Mouse (Mus musculus): ENCODE data around the gene Znhit1.
A peak's percentile ranks its signal among the peaks of the same experiment; 100 is the strongest.

Gene Znhit1

DNA sequence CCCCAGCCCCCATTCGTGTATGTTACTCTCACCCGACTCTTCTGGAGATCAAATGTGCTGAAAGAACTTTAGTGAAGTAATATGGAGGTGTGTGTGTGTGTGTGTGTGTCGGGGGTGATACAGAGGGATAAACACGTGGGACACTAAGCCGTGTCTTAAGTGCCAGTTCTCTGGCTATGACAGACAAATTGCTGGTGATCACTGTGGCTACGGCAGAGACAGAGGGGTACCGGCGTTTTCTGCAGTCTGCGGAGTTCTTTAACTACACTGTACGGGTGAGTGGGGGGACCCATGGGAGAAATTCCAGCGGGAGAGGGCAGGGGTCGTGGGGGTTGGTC lies at the start of gene Znhit1:
Znhit1 (minus strand) TSS at position 88 of the 338 bp plus-strand sequence.
- no peak for DNase-seq (ENCODE audit: low spot score in 2 of 2)

DNA sequence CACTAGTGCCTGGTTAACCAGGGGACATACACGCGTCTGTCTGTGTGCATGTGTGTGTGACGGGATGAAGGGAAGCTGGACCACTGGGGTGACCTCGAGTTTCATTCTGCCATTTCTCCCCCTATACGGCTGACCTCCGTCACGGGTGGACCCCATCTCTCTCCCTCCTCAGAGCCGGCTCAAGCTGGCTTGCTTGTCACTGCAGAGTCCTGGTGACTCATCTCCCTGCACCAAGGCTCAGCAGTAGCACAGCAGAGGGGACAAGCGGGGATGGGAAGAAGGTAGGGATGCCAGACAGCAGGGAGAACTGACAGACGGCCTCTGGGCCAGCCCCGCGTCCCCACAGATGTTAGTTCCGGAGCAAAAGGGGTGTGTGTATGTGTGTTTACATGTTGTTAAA lies 48.4 kb upstream of the Znhit1 start:
- peak; percentile 39 to 51 for DNase-seq (ENCODE audit: low spot score in 2 of 2)

DNA sequence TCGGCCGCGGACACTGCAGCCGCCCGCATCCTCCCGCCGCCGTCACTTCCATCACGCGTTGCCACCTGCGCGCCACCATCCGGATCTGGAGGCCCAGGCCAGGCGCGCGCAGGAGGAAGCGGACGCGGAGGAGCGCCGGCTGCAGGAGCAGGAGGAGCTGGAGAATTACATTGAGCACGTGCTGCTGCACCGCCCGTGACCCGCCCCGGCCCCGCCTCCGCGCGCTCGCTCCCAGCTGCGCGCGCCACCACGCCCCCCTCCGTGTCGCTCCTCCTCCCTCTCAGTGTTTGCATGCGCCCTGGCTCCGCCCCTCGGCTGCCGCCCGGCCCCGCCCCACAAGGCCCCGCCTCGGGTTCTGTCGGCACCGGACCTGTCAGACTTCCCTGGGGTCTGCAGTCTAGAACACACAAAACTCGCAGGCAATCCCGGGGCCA lies 44.8 kb upstream of the Znhit1 start:
- DNase-seq (ENCODE audit: low spot score in 2 of 2): peak; percentile 77 to 81

DNA sequence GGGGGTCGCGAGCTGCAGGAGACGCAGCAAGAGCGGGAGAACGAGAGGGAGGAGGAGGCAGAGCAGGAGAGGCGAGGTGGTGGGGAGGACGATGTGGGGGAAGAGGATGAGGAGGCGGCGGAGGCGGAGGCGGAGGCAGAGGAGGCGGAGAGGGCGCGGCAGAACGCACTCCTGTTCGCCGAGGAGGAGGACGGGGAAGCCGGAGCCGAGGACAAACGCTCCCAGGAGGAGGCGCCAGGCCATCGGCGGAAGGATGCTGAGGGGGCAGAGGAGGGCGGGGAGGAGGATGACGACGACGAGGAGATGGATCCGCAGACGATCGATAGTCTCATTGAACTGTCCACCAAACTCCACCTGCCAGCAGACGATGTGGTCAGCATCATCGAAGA lies 44.2 kb upstream of the Znhit1 start:
- DNase-seq (ENCODE audit: low spot score in 2 of 2): peak; percentile 46 to 69

DNA sequence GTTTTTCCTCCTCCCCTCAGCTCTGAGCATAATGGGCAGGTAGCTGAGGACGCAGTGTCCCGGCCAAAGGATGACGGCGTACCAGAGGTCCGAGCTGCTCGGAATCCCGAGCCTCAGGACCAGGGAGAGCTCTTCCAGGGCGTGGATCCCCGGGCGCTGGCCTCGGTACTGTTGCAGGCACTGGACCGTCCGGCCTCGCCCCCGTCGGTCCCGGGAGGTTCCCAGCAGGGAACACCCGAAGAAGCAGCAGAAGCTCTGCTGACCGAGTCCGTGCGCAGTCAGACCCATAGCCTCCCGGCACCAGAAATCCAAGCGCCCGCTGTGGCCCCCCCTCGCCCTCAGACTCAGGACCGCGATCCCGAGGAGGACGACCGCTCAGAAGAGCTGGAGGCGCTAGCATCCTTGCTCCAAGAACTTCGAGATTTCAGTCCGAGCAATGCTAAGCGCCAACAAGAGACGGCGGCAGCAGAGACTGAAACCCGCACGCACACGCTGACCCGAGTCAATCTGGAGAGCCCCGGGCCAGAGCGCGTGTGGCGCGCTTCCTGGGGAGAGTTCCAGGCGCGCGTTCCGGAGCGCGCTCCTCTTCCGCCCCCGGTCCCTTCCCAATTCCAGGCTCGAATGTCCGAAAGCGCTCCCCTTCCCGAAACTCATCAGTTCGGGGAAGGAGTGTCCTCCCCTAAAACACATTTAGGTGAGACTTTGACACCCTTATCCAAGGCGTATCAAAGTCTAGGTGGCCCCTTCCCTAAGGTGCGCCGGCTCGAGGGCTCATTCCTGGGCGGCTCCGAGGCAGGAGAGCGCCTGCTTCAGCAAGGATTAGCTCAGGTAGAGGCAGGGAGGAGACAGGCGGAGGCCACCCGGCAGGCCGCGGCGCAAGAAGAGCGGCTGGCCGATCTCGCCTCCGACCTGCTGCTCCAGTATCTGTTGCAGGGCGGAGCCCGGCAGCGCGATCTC lies 43.5 kb upstream of the Znhit1 start:
- DNase-seq (ENCODE audit: low spot score in 2 of 2): peak in 1 of 2 experiments; percentile 30

DNA sequence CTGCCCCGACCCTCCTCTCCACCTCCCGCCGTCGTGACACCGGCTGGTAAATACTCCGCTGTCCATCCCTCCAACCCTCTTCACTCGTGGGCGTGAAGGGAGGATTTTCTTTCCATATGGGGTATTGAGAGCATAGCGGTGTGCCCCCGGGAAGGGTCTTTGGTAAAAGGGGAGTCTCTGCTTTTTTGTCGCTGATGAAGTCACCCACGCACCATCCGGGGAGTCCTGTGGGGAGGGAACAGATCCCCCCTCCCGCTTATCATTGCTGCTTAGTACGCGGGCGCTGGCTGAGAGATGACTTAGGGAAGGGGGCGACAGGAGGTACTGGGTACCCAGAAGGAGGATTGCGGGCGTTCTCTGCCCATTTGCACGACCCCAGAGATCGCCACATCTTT lies 42.6 kb upstream of the Znhit1 start:
- peak; percentile 49 to 60 for DNase-seq (ENCODE audit: low spot score in 2 of 2)

DNA sequence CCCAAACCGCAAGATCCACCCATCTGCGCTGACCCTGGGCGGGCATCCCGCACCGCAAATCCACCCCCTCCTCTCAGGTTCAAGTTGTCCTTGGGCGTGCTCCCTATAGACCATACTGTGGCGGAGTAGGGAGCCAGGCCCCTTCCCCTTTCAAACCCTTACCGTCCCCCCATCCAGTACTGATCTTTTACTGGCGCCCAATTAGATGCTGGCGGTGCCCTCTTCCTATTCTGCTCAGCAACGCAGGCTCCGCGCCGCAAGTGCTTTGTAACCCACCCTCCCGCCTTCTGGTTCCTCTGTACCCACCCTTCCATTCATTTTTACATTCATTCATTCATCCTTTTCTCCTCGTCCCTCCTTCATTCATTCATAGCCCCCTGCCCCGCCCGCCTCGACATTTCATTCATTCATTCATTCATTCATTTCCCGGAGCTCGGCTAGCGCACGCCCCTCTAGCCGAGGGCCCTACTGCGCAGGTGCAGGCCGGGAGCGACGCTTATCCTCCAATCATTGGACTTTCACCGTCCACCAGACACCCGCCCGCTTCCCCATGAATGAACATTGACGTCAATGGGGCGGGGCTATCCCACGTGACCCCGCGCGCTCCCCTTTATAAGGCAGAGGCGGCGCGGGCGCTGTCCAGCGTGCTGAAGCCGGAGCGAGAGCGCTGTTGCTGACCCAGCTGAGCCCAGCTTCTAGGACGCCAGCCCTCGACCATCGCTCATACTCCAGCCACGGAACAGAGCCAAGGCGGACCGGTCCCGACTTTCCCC lies 42.0 kb upstream of the Znhit1 start:
- peak; percentile 96 for DNase-seq (ENCODE audit: low spot score in 2 of 2)

DNA sequence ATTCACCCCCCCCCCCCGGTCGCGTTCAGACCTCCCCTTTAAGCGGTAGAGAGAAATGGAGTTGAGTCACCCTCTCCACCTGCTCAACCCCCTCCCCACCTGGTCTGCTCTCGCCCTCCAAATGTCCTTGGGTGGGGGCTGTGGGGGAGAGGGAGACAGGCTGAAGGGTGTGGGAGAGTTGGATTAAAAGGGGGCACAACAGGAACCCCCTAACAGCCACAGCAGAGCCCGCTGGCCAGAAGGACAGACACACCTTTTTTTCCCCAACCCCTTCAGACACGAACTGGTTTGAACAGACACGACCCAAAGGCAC lies 41.4 kb upstream of the Znhit1 start:
- no peak for DNase-seq (ENCODE audit: low spot score in 2 of 2)

DNA sequence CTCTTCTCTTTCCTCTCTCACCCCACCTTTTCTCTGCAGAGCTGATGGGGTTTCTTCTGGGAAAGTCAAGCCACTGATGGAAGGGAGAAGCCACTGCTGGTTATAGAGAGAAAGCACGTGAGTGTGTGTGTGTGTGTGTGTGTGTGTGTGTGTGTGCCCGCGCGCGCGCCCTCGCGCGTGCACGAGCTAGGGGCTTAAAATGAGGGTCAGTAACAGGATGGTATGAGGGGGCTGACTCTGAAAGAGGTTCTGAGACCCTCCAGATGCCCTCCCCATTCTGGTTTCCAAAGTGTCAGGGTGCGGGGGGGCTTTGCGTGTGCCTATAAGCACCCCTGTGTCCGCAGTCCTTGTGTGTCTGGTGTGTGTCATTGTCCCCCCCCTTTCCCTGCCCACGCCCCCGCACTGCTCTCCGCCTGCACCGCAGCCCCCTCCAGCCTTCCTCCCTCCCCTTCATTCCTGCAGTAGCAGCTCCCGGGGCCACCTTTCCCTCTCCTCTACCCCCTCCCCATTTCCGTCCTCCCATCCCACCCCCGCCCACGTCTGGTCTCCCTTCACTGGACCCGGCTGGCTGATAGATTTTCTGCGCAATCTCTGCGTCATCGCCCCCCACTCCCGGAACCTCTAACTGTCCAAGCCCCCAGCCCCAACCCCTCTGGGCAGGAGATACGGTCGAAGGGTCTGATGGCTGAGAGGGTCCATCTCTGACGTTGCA lies 40.9 kb upstream of the Znhit1 start:
- DNase-seq (ENCODE audit: low spot score in 2 of 2): no peak

DNA sequence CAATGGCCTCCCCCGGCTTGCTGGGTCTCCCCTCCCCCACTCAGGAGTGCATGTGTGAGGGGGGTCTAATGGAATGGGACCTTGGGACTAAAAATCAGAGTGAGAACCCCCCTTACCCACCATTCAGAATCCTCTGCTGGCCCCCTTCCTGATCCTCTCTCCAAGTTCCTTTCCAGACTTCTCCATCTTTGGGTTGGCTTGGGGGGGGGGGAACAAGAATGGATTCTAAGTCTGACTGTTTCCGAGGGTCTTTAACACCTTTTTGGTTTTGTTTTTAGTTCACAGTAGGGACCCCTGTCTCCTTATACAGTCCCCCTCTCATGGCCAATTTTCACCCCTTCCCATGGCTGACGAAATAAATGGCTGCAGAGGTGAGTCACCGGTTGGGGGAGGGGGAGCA lies 38.3 kb upstream of the Znhit1 start, which contains the start of gene Vgf:
Vgf (plus strand) TSS at position 301 of the 400 bp plus-strand sequence.
- no peak for DNase-seq (ENCODE audit: low spot score in 2 of 2)

DNA sequence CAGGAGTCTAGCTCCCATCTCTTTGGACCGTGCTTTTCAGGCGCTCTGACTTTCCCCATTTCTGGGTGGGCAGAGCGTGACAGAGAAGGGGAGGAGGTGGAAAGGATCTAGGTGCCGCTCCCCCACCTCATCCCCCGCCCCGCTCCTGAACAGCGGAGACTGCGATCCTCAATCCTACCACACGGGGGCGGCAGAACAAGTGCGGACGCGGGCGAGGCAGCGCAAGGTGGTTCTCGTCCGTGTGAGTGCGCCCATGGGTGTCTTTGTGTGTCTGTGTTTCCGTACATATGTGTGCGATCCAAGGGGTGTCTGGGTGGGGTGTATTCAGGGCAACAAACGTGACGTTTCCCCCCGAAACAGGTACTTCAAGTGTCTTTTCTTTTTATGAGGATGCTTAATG lies 37.3 kb upstream of the Znhit1 start:
- DNase-seq (ENCODE audit: low spot score in 2 of 2): peak; percentile 83 to 86

DNA sequence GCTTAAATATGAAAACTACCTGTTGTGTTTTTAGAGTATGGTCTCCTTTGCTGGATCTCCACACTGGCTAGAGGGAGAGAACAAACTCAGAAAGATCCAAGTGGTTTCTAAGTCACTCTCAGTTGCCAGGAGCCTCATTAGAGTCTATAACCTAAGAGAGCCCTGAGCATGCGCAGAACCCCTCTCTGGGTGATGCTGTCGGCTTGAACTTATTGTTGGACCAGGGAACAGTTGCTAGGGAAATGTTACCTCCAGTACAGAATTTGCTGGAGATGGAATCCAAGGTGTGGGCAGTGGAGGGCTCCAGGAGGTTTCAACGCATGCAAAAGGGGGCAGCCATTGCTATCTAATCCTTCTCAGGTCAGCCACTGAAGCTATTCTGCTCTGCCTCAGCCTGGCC lies 36.5 kb upstream of the Znhit1 start:
- no peak for DNase-seq (ENCODE audit: low spot score in 2 of 2)

DNA sequence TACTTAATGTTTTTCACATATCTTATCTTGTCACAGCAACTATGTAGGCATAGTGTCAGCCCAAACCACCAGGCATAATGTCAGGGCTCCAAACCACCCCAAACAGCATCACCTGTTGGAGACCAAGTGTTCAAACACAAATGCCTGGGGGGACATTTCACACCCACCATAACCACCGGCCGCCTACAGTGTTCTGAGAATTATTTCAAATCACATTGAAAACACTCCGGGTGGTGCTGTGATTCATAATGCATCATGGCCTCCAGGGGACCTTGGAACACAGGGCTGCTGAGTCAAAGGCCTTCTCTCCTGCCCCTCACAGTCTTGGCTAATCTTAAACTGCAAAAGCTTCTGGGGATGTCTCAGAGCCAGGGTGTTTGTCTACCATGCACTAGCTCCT lies 28.1 kb upstream of the Znhit1 start:
- DNase-seq (ENCODE audit: low spot score in 2 of 2): no peak

DNA sequence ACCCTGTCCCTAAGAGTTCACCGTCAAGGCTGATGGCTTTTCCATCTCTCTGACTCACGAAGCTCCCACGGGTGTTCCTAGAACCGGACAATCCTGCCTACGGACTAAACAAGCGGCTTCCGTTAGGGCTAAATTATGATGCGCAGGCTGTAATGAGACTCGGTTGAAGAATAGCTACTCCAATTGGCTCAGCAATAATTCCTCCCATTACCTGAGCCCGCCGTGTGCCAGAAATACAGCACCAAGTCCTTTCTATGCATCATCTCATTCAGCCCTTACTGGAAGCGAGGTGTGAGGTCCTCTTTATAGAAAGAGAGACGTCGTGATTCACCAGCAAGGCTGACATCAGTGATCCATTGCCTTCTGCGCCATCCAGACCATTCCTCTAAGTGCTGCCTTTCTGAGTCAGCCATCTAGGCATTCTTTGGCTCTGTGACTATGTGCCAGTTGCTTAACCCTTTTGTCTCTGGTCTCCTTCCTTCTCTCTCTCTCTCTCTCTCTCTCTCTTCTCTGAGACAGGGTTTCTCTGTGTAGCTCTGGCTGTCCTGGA lies 24.7 kb upstream of the Znhit1 start:
- DNase-seq (ENCODE audit: low spot score in 2 of 2): no peak

DNA sequence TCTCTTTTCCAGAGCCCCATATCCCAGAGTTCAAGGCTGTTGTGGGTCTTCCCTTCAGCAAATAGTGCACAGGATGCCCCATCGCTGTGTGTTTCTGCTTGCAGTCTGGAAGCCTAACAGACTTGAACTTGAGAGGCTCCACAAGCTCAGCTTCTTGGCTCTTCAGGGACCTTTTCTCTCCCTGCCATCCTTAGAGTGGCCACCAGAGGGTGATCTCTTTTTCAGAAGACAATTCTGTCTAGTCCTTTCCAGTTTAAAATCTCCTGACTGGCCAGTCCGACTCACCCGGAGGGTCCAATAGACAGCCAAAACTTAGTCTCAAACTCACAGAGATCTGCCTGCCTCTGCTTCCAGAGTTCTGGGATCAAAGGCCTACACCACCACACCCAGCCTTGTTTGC lies 22.2 kb upstream of the Znhit1 start:
- peak; percentile 36 to 61 for DNase-seq (ENCODE audit: low spot score in 2 of 2)

DNA sequence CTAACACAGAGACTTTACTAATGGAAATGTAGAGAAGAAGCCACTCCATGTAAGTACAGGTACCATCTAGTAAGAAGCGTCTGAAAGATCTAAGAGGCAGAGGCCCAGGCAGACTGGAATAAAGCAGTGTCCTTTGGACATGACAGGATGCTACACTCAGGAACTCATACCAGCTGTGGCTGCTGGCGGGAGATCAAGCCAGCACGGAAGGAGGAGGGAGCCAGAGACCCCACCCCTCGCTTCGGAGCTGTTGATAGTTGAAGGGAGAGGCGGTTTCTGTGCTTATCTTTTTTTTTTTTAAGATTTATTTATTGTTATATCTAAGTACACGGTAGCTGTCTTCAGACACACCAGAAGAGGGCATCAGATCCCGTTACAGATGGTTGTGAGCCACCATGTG lies 19.5 kb upstream of the Znhit1 start:
- DNase-seq (ENCODE audit: low spot score in 2 of 2): no peak

DNA sequence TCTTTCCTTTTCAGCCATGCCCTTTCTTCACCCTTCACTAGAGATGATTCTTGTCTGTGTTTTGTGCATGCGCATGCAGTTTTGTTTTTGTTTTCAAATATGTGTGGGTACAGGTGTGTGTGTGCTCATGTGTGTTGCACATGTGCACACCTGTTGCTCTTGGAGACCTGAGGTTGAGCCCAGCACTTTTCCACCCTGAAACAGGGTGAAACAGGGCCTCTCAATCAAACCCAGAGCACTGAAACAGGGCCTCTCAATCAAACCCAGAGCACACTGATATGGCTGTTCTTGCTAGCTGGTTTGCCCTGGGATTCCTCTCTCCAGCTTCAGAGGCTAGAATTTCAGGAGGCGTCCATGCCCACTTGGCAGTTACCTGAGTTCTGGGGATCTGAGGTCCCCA lies 12.8 kb upstream of the Znhit1 start:
- no peak for DNase-seq (ENCODE audit: low spot score in 2 of 2)

DNA sequence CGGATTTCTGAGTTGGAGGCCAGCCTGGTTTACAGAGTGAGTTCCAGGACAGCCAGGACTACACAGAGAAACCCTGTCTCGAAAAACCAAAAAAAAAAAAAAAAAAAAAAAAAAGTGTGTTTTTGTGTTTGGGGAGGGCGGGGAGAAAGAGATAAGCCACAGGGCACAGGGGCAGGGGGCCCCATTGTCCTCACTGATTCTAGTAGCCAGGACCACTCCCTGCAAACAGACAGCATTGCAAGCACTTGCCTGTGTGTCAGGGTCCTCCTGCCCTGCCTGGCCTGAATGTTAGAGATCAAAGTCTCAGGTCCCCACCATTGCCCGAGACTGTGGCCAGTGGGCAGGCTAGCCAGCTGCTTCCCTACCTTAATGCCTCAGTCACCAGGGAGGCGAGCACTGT lies 11.6 kb upstream of the Znhit1 start:
- DNase-seq (ENCODE audit: low spot score in 2 of 2): no peak

DNA sequence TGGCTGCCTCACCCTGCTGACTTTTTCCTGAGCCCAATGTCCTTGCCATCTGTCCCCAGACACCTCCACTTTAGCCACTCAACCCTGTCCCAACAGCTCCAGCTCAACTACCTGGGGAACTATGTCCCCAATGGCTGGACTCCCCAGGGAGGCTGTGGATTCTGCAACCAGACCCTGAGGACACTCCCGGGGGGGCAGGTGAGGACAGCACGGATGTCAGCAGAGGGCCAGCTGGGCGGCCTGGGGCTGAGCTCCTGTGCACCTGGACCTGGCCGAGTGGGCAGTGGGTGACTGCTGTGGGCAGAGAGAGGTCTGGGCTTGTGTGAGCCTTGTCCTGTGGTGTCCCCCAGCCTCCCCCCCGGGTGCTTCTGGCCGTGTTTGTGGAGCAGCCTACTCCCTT lies 2.0 kb upstream of the Znhit1 start:
- DNase-seq (ENCODE audit: low spot score in 2 of 2): no peak

DNA sequence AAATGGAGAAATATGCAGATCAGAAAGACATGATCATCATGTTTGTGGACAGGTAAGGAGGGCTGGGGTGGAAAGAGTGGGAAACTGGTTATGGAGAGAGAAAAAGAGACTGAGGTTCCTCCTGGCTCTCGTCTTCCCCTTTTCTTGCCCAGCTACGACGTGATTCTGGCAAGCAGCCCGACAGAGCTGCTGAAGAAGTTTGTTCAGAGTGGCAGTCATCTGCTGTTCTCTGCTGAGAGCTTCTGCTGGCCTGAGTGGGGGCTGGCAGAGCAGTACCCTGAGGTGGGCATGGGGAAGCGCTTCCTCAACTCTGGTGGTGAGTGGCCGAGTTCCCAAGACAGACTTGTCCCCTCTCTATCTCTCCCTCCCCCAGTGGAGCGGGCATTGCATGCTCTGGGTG lies 599 bp upstream of the Znhit1 start:
- peak; percentile 26 to 35 for DNase-seq (ENCODE audit: low spot score in 2 of 2)

DNA sequence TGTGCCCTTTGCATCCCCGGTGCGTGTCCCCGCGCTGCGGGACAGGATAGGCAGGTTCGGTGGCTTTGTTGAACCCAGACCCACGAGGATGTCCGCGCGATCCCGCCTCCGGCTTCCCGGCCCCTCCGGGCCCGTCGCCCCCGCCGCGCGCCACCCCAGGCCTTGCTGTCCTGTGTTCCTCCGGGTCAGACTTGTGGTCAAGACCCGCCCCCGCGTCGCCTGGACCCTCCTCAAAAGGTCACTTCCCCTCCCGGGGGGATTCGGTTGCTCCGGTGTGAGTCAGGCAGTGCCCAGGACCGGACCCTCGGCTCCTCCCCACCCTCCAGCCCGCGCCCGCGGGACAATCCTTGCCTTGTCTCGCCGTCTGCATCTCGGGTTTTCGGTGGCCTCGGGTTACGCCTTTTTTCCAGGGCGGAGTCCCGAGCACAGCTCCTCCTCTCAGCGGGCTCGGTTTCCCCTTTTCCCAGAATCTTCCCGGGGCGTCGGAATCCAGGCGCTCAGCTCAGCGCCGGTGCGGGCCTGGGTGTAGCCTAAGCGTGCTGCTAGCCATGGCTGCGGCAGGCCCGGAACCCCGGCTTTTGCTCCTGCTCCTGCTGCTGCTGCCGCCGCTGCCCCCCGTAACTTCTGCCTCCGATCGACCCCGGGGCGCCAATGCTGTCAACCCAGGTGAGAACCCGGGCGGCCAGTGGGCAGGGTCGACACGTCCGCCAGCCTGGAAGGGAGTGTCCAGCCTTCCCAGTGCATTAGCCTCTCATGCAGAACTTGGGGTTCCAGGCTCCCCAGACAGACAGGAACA lies 485 bp downstream of the Znhit1 start:
- DNase-seq (ENCODE audit: low spot score in 2 of 2): peak; percentile 81
